Mouse (Mus musculus) erythroblast, embryonic 14.5 days (primary cell): Measurements from ENCODE around the gene C130026I21Rik. TPM values are rescaled to one million over a fixed set of nuclear protein-coding genes. Genes with fewer than 3 reads are reported as not detected.
"Not testable (repeated sequence)": the region's sequence is repeated elsewhere in the genome, so short reads cannot be mapped to it uniquely, and the experiment has no call there.

Source experiments
- H3K27me3 ChIP-seq: 2 replicates; pipeline ENCODE4 v1.6.1; 2012; ENCODE audit warnings: inconsistent platforms; ENCODE audit not compliant: control insufficient read depth
- H3K36me3 ChIP-seq: 2 replicates; pipeline ENCODE4 v1.6.1; 2012; ENCODE audit warnings: mild to moderate bottlenecking, inconsistent platforms; ENCODE audit not compliant: control insufficient read depth
- H3K4me1 ChIP-seq: 2 replicates; pipeline ENCODE4 v1.6.1; 2012; ENCODE audit warnings: inconsistent platforms; ENCODE audit not compliant: control insufficient read depth
- H3K4me3 ChIP-seq: replicated peaks from 2 replicates; pipeline ENCODE3; 2012; ENCODE audit warnings: moderate library complexity, mild to moderate bottlenecking, inconsistent platforms
- H3K9me3 ChIP-seq: 2 replicates; pipeline ENCODE4 v1.6.1; 2012; ENCODE audit warnings: low read length, inconsistent platforms, mixed read lengths; ENCODE audit not compliant: control insufficient read depth
- polyA plus RNA-seq: library from polyadenylated mRNA; stranded (reverse); fragments of >175 nt; gene quantifications from 2 replicates; pipeline ENCODE4 v1.2.3, GENCODE M21; 2012

Gene C130026I21Rik
- polyA plus RNA-seq, 1 experiment, result 0.09 TPM

- H3K36me3 ChIP-seq, H3K4me3 ChIP-seq, H3K4me1 ChIP-seq, H3K9me3 ChIP-seq, H3K27me3 ChIP-seq: not testable (repeated sequence)
Observed at GRCm38 (mm10) chr1:85034394-85034793, 236.0 kb downstream of the C130026I21Rik start.

- H3K9me3 ChIP-seq, H3K27me3 ChIP-seq, H3K4me3 ChIP-seq, H3K4me1 ChIP-seq, H3K36me3 ChIP-seq: not testable (repeated sequence)
Observed at GRCm38 (mm10) chr1:85033616-85034015, 236.8 kb downstream of the C130026I21Rik start.

DNA sequence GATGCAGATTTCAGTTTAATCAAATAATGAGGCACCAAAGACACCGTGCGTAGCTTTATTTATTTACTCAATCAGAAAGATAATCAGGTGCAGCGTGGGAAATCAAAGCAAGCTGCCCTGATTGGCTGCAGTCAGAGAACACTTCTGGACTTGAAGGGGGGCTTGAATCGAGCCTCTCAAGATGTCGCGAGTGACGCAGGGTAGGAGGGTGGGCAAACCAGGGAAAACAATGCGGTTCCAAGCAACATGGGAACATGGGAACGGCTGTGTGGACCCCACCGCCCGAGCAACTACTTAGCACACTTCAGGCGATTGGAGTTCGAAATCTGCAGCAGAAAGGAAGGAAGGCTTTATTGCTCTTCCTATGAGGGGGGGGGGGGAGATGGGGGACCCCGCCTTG is 240.2 kb downstream of the C130026I21Rik start:
- not testable (repeated sequence) for H3K4me1 ChIP-seq, H3K4me3 ChIP-seq, H3K9me3 ChIP-seq, H3K36me3 ChIP-seq, H3K27me3 ChIP-seq

- not testable (repeated sequence) for H3K36me3 ChIP-seq, H3K4me3 ChIP-seq, H3K4me1 ChIP-seq, H3K27me3 ChIP-seq, H3K9me3 ChIP-seq
Observed at GRCm38 (mm10) chr1:85011933-85012332, 258.4 kb downstream of the C130026I21Rik start.

DNA sequence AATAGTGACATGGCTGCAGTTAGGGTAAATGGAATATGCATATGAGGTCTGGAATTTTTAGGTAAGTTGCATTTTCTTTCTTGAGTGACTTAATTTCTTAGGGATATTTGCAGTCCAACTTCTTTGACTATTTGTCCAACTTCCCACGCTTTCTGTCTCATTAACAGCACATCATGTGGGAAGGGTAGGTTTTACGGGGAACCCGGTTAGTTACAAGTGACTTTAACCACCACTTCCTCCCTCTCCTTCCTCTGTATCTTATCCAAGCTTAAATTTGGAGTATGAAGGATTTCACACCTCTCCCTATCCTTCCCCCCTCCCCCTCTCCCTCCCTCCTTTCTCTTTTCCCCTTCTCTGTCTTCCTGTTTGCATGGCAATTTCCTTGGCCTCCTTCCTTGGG is 259.4 kb downstream of the C130026I21Rik start:
- not testable (repeated sequence) for H3K4me1 ChIP-seq, H3K9me3 ChIP-seq, H3K36me3 ChIP-seq, H3K4me3 ChIP-seq, H3K27me3 ChIP-seq

DNA sequence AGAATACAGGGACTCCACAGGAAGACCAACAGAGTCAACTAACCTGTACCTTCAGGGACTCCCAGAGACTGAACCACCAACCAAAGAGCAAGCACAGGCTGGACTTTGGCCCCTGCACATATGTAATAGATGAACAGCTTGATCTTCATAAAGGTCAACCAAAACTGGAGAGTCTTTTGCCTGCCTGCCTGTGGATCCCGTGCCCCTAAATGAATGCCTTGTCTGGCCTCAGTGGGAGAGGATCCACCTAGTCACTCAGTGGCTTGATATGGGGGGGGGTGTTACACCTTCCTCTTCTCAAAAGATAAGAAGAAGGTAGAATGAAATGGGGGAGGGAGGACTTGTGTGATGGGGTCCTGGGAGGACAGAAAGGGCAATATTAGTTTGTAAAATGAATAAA is 262.6 kb downstream of the C130026I21Rik start:
- not testable (repeated sequence) for H3K27me3 ChIP-seq, H3K9me3 ChIP-seq, H3K4me1 ChIP-seq, H3K4me3 ChIP-seq, H3K36me3 ChIP-seq

- H3K4me1 ChIP-seq, H3K4me3 ChIP-seq, H3K27me3 ChIP-seq, H3K9me3 ChIP-seq, H3K36me3 ChIP-seq: not testable (repeated sequence)
Observed at GRCm38 (mm10) chr1:84999241-84999640, 271.1 kb downstream of the C130026I21Rik start.

GRCm38 (mm10) chr1:84996305-84996704 is 274.1 kb downstream of the C130026I21Rik start:
- H3K9me3 ChIP-seq, H3K27me3 ChIP-seq, H3K4me3 ChIP-seq, H3K4me1 ChIP-seq, H3K36me3 ChIP-seq: not testable (repeated sequence)

DNA sequence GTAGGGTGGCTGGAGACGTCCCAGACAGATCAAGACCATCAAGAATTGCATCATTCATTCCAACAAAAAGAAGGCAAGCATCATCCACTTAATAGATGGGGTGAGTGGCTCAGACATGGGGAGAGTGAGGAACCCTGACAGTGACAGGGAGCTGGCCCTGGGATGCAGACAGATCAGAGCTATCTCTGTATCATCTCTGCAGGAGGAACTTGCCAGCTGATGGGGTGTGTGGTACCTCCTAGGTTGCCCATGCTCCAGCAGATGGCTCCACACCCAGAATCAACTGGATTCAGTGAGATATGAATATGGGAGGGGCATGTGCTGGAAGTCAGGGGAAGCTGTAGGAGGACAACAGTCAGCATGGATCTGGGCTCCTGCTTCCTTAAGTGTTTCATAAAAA is 275.9 kb downstream of the C130026I21Rik start:
- H3K4me1 ChIP-seq, H3K36me3 ChIP-seq, H3K27me3 ChIP-seq, H3K4me3 ChIP-seq, H3K9me3 ChIP-seq: not testable (repeated sequence)

GRCm38 (mm10) chr1:84993688-84994319 is 276.6 kb downstream of the C130026I21Rik start:
- H3K4me3 ChIP-seq, H3K4me1 ChIP-seq, H3K27me3 ChIP-seq, H3K9me3 ChIP-seq, H3K36me3 ChIP-seq: not testable (repeated sequence)

- H3K4me1 ChIP-seq, H3K4me3 ChIP-seq, H3K36me3 ChIP-seq, H3K9me3 ChIP-seq, H3K27me3 ChIP-seq: not testable (repeated sequence)
Observed at GRCm38 (mm10) chr1:84993235-84993634, 277.1 kb downstream of the C130026I21Rik start.

DNA sequence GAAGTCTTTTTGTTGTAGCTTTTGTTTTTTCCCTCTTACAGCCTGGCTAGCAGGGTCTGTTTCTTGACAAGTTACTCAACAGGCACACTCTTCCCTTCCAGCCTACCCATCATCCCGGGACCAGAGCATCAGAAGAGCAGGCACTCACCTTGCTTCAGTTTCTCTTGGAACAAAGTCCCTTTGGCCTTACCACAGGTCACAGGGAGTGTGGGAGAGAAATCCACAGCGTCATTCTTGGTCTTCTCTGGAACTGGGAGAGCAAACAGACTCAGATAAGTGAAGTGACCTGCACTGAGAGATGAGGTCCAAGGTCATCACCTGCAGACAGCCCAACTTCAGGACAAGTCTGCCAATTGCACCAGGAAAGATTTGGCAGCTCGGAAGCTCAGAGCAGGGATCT is 277.5 kb downstream of the C130026I21Rik start:
- H3K36me3 ChIP-seq, H3K9me3 ChIP-seq, H3K4me1 ChIP-seq, H3K27me3 ChIP-seq, H3K4me3 ChIP-seq: not testable (repeated sequence)

GRCm38 (mm10) chr1:84989044-84989443 is 281.3 kb downstream of the C130026I21Rik start:
- not testable (repeated sequence) for H3K27me3 ChIP-seq, H3K4me3 ChIP-seq, H3K4me1 ChIP-seq

GRCm38 (mm10) chr1:84987729-84988128 is 282.6 kb downstream of the C130026I21Rik start:
- H3K27me3 ChIP-seq, H3K9me3 ChIP-seq, H3K4me3 ChIP-seq, H3K36me3 ChIP-seq, H3K4me1 ChIP-seq: not testable (repeated sequence)

More at GRCm38 (mm10) chr1:84989044-84989443, 281.3 kb downstream of the C130026I21Rik start:
- not testable (repeated sequence) for H3K36me3 ChIP-seq, H3K9me3 ChIP-seq

DNA sequence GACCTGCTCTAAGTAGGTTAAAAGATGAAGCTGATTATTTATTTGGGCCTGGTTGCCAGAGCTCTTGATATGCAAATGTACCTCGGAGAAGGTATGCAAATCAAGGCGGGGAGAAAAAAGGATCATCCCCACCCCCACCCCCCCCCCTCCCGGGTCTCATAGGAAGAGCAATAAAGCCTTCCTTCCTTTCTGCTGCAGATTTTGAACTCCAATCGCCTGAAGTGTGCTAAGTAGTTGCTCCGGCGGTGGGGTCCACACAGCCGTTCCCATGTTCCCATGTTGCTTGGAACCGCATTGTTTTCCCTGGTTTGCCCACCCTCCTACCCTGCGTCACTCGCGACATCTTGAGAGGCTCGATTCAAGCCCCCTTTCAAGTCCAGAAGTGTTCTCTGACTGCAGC is 308.6 kb downstream of the C130026I21Rik start:
- not testable (repeated sequence) for H3K9me3 ChIP-seq, H3K4me1 ChIP-seq, H3K27me3 ChIP-seq, H3K4me3 ChIP-seq, H3K36me3 ChIP-seq
